Mouse (Mus musculus) liver, embryonic 16.5 days (tissue): ENCODE measurements around the gene Hist1h3c. TPM values are rescaled to one million over a fixed set of nuclear protein-coding genes. Genes with fewer than 3 reads are reported as not detected.

Experiments used
- ATAC-seq: fragments of 200-750 bp; cut with Nextera tagmentation; 2 replicates; pipeline ENCODE4 v1.8.0; 2017; ENCODE audit warnings: low read depth, mild to moderate bottlenecking, moderate number of reproducible peaks, moderate library complexity
- H3K27ac ChIP-seq: fragments of 300-500 bp; sonication (generic); 2 replicates; pipeline ENCODE4 v1.5.1; 2014; ENCODE audit warnings: mild to moderate bottlenecking, low read length
- H3K27me3 ChIP-seq: fragments of 300-500 bp; sonication (generic); 2 replicates; pipeline ENCODE4 v1.6.1; 2014; ENCODE audit warnings: low read depth, low read length, mixed read lengths; ENCODE audit not compliant: control insufficient read depth, insufficient read depth
- H3K36me3 ChIP-seq: fragments of 300-500 bp; sonication (generic); 2 replicates; pipeline ENCODE4 v1.6.1; 2014; ENCODE audit warnings: mild to moderate bottlenecking; ENCODE audit not compliant: control insufficient read depth, insufficient read depth
- H3K4me1 ChIP-seq: fragments of 300-500 bp; sonication (generic); 2 replicates; pipeline ENCODE4 v1.6.1; 2014; ENCODE audit warnings: low read depth, low read length, mixed read lengths; ENCODE audit not compliant: control insufficient read depth
- H3K4me2 ChIP-seq: fragments of 300-500 bp; sonication (generic); 2 replicates; pipeline ENCODE4 v1.6.1; 2014; ENCODE audit warnings: low read depth, low read length, mixed read lengths
- H3K4me3 ChIP-seq: fragments of 300-500 bp; sonication (generic); 2 replicates; pipeline ENCODE4 v1.5.1; 2014; ENCODE audit warnings: low read depth, mild to moderate bottlenecking, low read length
- H3K9ac ChIP-seq: fragments of 300-500 bp; sonication (generic); 2 replicates; pipeline ENCODE4 v1.6.1; 2014; ENCODE audit warnings: low read depth, low read length
- H3K9me3 ChIP-seq: fragments of 300-500 bp; sonication (generic); replicated peaks from 2 replicates; pipeline ENCODE4 v1.6.1; 2016; ENCODE audit warnings: low read length; ENCODE audit not compliant: control insufficient read depth
- WGBS: fragments of 180-500 bp; shearing (Covaris S2); extraction: QIAGEN DNeasy Blood & Tissue Kit; methylation state at CpG from one replicate; pipeline ENCODE4 v1.1.7; 2014; ENCODE audit not compliant: insufficient replicate concordance; 5-methylcytosine and 5-hydroxymethylcytosine counted together
- polyA plus RNA-seq: library from polyadenylated mRNA; unstranded; fragments of >200 nt; fragmentation: Nextera tagmentation; extraction: Ambion mirVana; gene quantifications from 2 replicates; pipeline ENCODE4 v1.2.1, GENCODE M21; 2015

The Hist1h3c gene
- polyA plus RNA-seq, 1 experiment from 2014 or later, result 4.4 TPM

DNA sequence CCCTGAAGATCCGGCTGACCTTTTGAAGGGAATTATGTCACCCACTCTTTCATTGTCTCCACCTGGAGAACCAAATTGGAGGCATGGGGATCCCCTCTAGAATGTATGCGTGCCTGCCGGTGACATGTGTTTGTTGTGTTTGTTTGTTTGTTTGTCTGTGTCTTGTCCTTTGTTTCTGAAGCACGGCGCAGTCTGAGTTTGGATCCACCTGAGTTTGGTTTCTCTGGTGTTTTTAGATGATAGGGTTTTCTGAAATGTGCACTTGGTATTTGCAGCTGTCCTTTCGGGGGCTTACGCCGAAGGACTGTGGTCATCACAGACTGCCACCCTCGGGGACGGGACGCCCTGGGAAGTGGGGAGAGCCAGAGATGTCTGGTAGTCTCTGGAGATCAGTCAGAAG is 28.2 kb downstream of the Hist1h3c start:
- 46% methylated on average over 11 of the region's 11 CpGs for WGBS
- no peak overlapping the region for H3K27ac ChIP-seq
- H3K36me3 ChIP-seq, result no peaks in the 10 kb centered on the region

GRCm38 (mm10) chr13:23716261-23717042 is 28.9 kb downstream of the Hist1h3c start:
- ATAC-seq, result no peak
- Histone ChIP-seq H3K9me3 (no peaks in the 10 kb centered on the region), H3K4me3 (no peak overlapping the region), H3K27me3 (no peaks in the 10 kb centered on the region), H3K36me3 (no peaks in the 10 kb centered on the region), H3K9ac (no peak overlapping the region), H3K4me2 (no peak overlapping the region), H3K27ac (no peak overlapping the region), H3K4me1 (peaks cover under 1% of the 10 kb centered on the region; the same call in 1 of the 2 replicates)
- 23% methylated on average over 5 of the region's 5 CpGs for WGBS

More for the DNA sequence above, 28.2 kb downstream of the Hist1h3c start:
- Histone ChIP-seq H3K9ac (no peak overlapping the region), H3K9me3 (no peaks in the 10 kb centered on the region), H3K27me3 (no peaks in the 10 kb centered on the region), H3K4me3 (no peak overlapping the region), H3K4me2 (no peak overlapping the region), H3K4me1 (no peaks in the 10 kb centered on the region)
- no peak for ATAC-seq

- H3K4me2 ChIP-seq, result peak within 1 kb of the TSS; percentile 50
- H3K27me3 ChIP-seq, result no peaks in the 10 kb centered on the region; the same call in 1 of the 2 replicates
- peak within 1 kb of the TSS; percentile 54 for H3K4me3 ChIP-seq
- peaks cover 9% of the 10 kb centered on the region for H3K4me1 ChIP-seq
- H3K9me3 ChIP-seq, result no peaks in the 10 kb centered on the region
- peak; percentile 65 for ATAC-seq
- peak within 1 kb of the TSS; percentile 52 for H3K9ac ChIP-seq
- no peaks in the 10 kb centered on the region for H3K36me3 ChIP-seq
- H3K27ac ChIP-seq, result peak within 1 kb of the TSS; percentile 55
- WGBS, result 2% methylated on average over 17 of the region's 17 CpGs
These were observed 34.9 kb downstream of the Hist1h3c start, which contains the start of gene Hfe for GRCm38 (mm10) chr13:23710374-23711089. TSS of gene Hfe (minus strand) at chr13:23710854.

DNA sequence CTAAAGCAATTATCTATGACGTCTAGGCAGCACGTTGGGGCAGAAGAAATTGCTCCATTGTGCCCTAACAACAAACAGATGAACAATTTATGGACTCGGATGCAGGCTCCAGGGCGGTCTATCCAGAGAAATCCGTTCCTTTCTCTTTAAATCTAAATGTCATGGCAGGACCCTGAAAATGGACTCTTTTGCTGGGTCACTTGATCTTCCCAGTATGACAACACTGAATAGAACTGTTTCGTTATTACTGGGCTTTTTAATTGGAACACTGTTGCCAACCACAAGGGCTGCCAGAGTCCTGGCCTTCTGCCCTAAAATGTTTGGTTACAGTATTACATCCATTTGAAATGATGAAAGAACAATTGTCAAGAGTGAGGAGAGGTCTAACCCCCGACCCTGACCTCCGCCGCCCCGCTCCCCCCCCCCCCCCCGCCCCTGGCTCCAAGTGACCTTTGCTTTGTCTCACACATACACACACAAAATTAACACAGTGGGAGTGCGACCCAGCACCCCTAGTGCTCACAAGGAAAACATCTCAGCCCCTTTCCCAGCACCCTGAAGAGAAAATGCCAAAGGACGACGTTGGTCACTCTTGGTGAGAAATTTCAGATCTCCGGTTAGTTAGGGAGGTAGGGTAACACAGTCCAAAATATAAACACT is 35.6 kb downstream of the Hist1h3c start:
- Histone ChIP-seq H3K9ac (peak overlapping the region; percentile 52), H3K4me1 (peaks cover 9% of the 10 kb centered on the region), H3K27me3 (no peaks in the 10 kb centered on the region; the same call in 1 of the 2 replicates), H3K4me3 (peak overlapping the region; percentile 54), H3K4me2 (peak overlapping the region; percentile 50), H3K9me3 (no peaks in the 10 kb centered on the region), H3K27ac (peak overlapping the region; percentile 55), H3K36me3 (no peaks in the 10 kb centered on the region)
- WGBS, result 31% methylated on average over 14 of the region's 15 CpGs
- ATAC-seq, result peak; percentile 19

- Histone ChIP-seq H3K9me3 (no peaks in the 10 kb centered on the region), H3K4me2 (no peak overlapping the region), H3K36me3 (no peaks in the 10 kb centered on the region), H3K27ac (no peak overlapping the region), H3K9ac (no peak overlapping the region), H3K4me3 (no peak overlapping the region), H3K4me1 (peaks cover 9% of the 10 kb centered on the region), H3K27me3 (no peaks in the 10 kb centered on the region; the same call in 1 of the 2 replicates)
- 56% methylated on average over 4 of the region's 4 CpGs for WGBS
- no peak for ATAC-seq
These were observed 36.7 kb downstream of the Hist1h3c start for GRCm38 (mm10) chr13:23708654-23709053.

DNA sequence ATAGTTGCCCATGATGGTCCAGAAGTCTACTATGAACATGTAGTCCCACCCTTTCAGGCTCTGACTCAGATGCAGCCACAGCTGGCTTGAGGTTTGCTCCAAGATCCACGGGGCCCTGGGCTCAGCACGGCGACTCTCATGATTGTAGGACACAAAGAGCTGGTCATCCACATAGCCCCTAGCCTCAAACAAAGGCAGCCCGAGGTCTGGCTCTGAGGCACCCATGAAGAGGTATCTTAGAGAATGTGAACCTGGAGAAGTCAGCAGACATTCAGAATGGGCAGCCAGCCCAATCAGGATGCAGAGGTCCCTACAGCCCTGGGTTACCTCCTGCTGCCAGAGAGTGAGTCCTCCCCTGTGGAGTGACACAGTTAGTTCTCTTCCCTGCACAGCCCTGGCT is 37.4 kb downstream of the Hist1h3c start:
- Histone ChIP-seq H3K36me3 (no peaks in the 10 kb centered on the region), H3K27ac (no peak overlapping the region), H3K4me1 (peaks cover 9% of the 10 kb centered on the region), H3K9me3 (no peaks in the 10 kb centered on the region), H3K27me3 (no peaks in the 10 kb centered on the region; the same call in 1 of the 2 replicates), H3K4me2 (no peak overlapping the region), H3K9ac (no peak overlapping the region), H3K4me3 (no peak overlapping the region)
- ATAC-seq, result no peak
- WGBS, result 67% methylated on average over 4 of the region's 4 CpGs

GRCm38 (mm10) chr13:23706771-23707170 is 38.6 kb downstream of the Hist1h3c start:
- no peak overlapping the region for H3K4me2 ChIP-seq
- no peak overlapping the region for H3K27ac ChIP-seq
- WGBS, result 76% methylated on average over 12 of the region's 12 CpGs
- no peak for ATAC-seq
- H3K4me1 ChIP-seq, result peaks cover 9% of the 10 kb centered on the region
- no peaks in the 10 kb centered on the region; the same call in 1 of the 2 replicates for H3K27me3 ChIP-seq
- H3K4me3 ChIP-seq, result no peak overlapping the region
- H3K9ac ChIP-seq, result no peak overlapping the region
- H3K36me3 ChIP-seq, result no peaks in the 10 kb centered on the region
- H3K9me3 ChIP-seq, result no peaks in the 10 kb centered on the region

- H3K4me1 ChIP-seq, result peaks cover 6% of the 10 kb centered on the region
- H3K4me3 ChIP-seq, result no peak overlapping the region
- H3K9ac ChIP-seq, result no peak overlapping the region
- H3K9me3 ChIP-seq, result no peaks in the 10 kb centered on the region
- no peak overlapping the region for H3K27ac ChIP-seq
- no peak overlapping the region for H3K4me2 ChIP-seq
- no peaks in the 10 kb centered on the region for H3K36me3 ChIP-seq
- H3K27me3 ChIP-seq, result no peaks in the 10 kb centered on the region; the same call in 1 of the 2 replicates
- WGBS, result 61% methylated on average over 7 of the region's 7 CpGs
- no peak for ATAC-seq
These were observed 39.5 kb downstream of the Hist1h3c start for GRCm38 (mm10) chr13:23705751-23706356.
